Mouse (Mus musculus): ENCODE measurements around the gene Flad1. TPM values are rescaled to one million over a fixed set of nuclear protein-coding genes. Genes with fewer than 3 reads are reported as not detected.

The Flad1 gene
- total and polyA plus RNA-seq, 2 experiments from 2014 or later, result 50.8 to 79.3 TPM

DNA sequence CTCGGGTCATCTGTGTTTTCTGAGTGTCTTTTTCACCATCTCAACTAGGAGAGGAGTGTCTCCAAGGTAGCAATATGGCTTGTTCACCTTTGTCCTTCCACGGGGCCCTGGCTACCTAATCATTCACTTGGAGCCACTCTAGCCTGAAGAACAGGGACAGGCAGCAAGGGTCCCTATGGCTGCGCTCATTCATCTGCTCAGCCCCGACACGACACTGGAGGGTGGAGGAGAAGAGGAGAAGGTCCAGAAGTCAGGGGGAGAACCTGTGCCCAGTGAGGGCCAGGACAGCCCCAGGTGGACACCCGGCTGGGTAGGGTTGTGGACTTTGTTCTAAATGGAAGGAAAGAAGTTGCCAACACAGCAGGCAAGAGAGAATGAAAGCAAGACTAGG, 56.2 kb downstream of the Flad1 start:
- no peak overlapping the region for H3K9ac ChIP-seq (replicated peaks; ENCODE audit: low read depth, low read length)
- no peaks in the 10 kb centered on the region for H3K36me3 ChIP-seq (replicated peaks; ENCODE audit: control insufficient read depth, insufficient read depth, low read length)
- no peak for ATAC-seq (ENCODE audit: insufficient read depth, low read depth)
- WGBS, result 70% methylated on average over 6 of the region's 6 CpGs
- TF ChIP-seq EP300 (IDR thresholded peaks at IDR 0.05; ENCODE audit: low read depth) (no peak), CTCF (IDR thresholded peaks at IDR 0.05; ENCODE audit: low read depth) (no peak)
- H3K27me3 ChIP-seq (ENCODE audit: control insufficient read depth, insufficient read depth, low read length), result peaks cover 25% of the 10 kb centered on the region; the same call in 1 of the 2 replicates
- H3K9me3 ChIP-seq (replicated peaks; ENCODE audit: control insufficient read depth, low read length), result no peaks in the 10 kb centered on the region
- no peak for DNase-seq (ENCODE audit: low spot score)
- H3K4me2 ChIP-seq (ENCODE audit: low read depth, low read length), result no peak overlapping the region
- H3K4me3 ChIP-seq (ENCODE audit: low read depth, low read length), result no peak overlapping the region
- H3K4me1 ChIP-seq (ENCODE audit: control insufficient read depth, insufficient read depth), result peaks cover 2% of the 10 kb centered on the region; the same call in 1 of the 2 replicates
- H3K27ac ChIP-seq (ENCODE audit: low read depth), result peak overlapping the region; percentile 58

DNA sequence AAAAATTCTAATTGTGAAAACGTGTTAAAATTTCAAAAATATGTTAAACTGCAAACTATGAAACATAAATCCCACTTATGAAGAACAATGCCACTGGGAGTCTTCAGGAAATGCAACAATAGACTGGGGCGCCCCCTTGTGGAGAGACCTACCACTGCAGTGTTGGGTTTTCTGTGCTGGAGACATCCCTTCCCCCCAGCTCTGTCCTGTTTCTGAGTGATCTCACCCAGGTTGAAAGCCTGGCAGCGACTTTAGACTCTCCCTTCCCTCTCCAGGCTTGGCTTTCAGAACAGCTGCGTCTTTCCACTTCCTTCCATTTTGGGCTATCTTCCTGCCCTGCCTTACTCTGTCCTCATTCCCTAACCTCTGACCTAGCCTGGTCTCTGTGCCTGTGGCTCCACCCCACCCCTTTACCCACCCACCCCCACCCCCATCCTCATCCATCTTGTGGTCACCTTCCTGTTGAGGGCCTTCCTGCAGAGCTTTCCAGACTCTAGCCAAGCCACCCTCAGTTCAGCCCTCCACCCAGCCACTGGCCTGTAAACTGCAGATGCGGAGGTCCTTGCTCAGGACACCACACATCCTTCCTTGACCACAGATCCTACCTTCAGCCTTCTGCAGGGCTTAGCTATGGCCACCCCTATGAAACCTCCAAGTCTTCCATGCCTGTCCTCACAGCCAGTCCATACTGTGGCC, 56.7 kb downstream of the Flad1 start:
- peak; percentile 67 for ATAC-seq (ENCODE audit: insufficient read depth, low read depth)
- Histone ChIP-seq H3K36me3 (replicated peaks; ENCODE audit: control insufficient read depth, insufficient read depth, low read length) (no peaks in the 10 kb centered on the region), H3K9me3 (replicated peaks; ENCODE audit: control insufficient read depth, low read length) (no peaks in the 10 kb centered on the region), H3K4me2 (ENCODE audit: low read depth, low read length) (no peak overlapping the region), H3K4me1 (ENCODE audit: control insufficient read depth, insufficient read depth) (peaks cover 7% of the 10 kb centered on the region; the same call in 1 of the 2 replicates), H3K27ac (ENCODE audit: low read depth) (peak overlapping the region; percentile 58), H3K9ac (replicated peaks; ENCODE audit: low read depth, low read length) (no peak overlapping the region), H3K4me3 (ENCODE audit: low read depth, low read length) (no peak overlapping the region), H3K27me3 (ENCODE audit: control insufficient read depth, insufficient read depth, low read length) (peaks cover 29% of the 10 kb centered on the region; the same call in 1 of the 2 replicates)
- TF ChIP-seq CTCF (IDR thresholded peaks at IDR 0.05; ENCODE audit: low read depth) (peak; percentile 86), EP300 (IDR thresholded peaks at IDR 0.05; ENCODE audit: low read depth) (no peak)
- DNase-seq (ENCODE audit: low spot score), result peak; percentile 71
- WGBS, result 14% methylated on average over 5 of the region's 5 CpGs

DNA sequence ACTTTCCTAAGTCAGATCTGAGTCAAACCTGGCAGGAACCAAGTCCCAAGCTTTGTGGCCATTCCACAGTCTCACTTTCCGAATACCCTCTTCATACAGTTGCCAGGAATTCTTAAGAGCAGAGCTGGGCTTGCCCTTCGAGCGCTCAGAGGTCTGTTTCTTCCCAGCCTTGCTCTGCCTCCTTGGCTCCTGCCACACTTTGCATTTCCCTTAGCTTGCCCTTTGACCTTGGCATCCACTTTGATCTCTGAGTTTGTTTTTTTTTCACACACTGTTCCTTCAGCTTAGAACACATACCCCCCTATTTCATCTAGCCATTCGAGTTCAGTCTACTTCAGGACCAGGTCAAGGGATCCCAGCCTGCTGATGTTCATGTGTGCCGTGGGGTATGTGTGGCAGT, 60.4 kb downstream of the Flad1 start:
- H3K27ac ChIP-seq (ENCODE audit: low read depth), result no peak overlapping the region
- peaks cover 42% of the 10 kb centered on the region for H3K27me3 ChIP-seq (ENCODE audit: control insufficient read depth, insufficient read depth, low read length)
- no peak overlapping the region for H3K9ac ChIP-seq (replicated peaks; ENCODE audit: low read depth, low read length)
- DNase-seq (ENCODE audit: low spot score), result no peak
- H3K4me3 ChIP-seq (ENCODE audit: low read depth, low read length), result no peak overlapping the region
- H3K4me1 ChIP-seq (ENCODE audit: control insufficient read depth, insufficient read depth), result peaks cover 7% of the 10 kb centered on the region; the same call in 1 of the 2 replicates
- H3K36me3 ChIP-seq (replicated peaks; ENCODE audit: control insufficient read depth, insufficient read depth, low read length), result no peaks in the 10 kb centered on the region; the same call in 1 of the 2 replicates
- no peak for ATAC-seq (ENCODE audit: insufficient read depth, low read depth)
- TF ChIP-seq EP300 (IDR thresholded peaks at IDR 0.05; ENCODE audit: low read depth) (no peak), CTCF (IDR thresholded peaks at IDR 0.05; ENCODE audit: low read depth) (no peak)
- 74% methylated on average over 5 of the region's 5 CpGs for WGBS
- H3K9me3 ChIP-seq (replicated peaks; ENCODE audit: control insufficient read depth, low read length), result no peaks in the 10 kb centered on the region
- no peak overlapping the region for H3K4me2 ChIP-seq (ENCODE audit: low read depth, low read length)

Other genes with a start within 250 kb of the Flad1 start
- 22.7 and 24.7 TPM in 2 replicates for gene Clk2, start 247.1 kb downstream of the Flad1 start, total RNA-seq (2014; rRNA removed; ENCODE audit: low replicate concordance)
- 8.2 and 8.5 TPM in 2 replicates for gene Clk2, start 247.1 kb downstream of the Flad1 start, polyA plus RNA-seq (2015; fragmentation: Nextera tagmentation; extraction: Ambion mirVana)
- 54.4 and 60.7 TPM in 2 replicates for gene Scamp3, start 234.4 kb downstream of the Flad1 start, total RNA-seq (2014; rRNA removed; ENCODE audit: low replicate concordance)
- gene Scamp3, start 234.4 kb downstream of the Flad1 start, polyA plus RNA-seq (2015; fragmentation: Nextera tagmentation; extraction: Ambion mirVana), result 65.9 and 70.3 TPM in 2 replicates
- gene Fam189b, start 228.7 kb downstream of the Flad1 start, total RNA-seq (2014; rRNA removed; ENCODE audit: low replicate concordance), result 2.1 and 2.2 TPM in 2 replicates
- 5.6 and 5.7 TPM in 2 replicates for gene Fam189b, start 228.7 kb downstream of the Flad1 start, polyA plus RNA-seq (2015; fragmentation: Nextera tagmentation; extraction: Ambion mirVana)
- gene Gba, start 208.9 kb downstream of the Flad1 start, total RNA-seq (2014; rRNA removed; ENCODE audit: low replicate concordance), result 36.2 and 36.4 TPM in 2 replicates
- 20.1 and 20.8 TPM in 2 replicates for gene Gba, start 208.9 kb downstream of the Flad1 start, polyA plus RNA-seq (2015; fragmentation: Nextera tagmentation; extraction: Ambion mirVana)
- gene Thbs3, start 196.7 kb downstream of the Flad1 start, total RNA-seq (2014; rRNA removed; ENCODE audit: low replicate concordance), result 21.4 and 26.4 TPM in 2 replicates
- 16.4 and 17.4 TPM in 2 replicates for gene Thbs3, start 196.7 kb downstream of the Flad1 start, polyA plus RNA-seq (2015; fragmentation: Nextera tagmentation; extraction: Ambion mirVana)
- gene Mtx1, start 184.8 kb downstream of the Flad1 start, total RNA-seq (2014; rRNA removed; ENCODE audit: low replicate concordance), result 101 and 247 TPM in 2 replicates
- 96.7 and 99.3 TPM in 2 replicates for gene Mtx1, start 184.8 kb downstream of the Flad1 start, polyA plus RNA-seq (2015; fragmentation: Nextera tagmentation; extraction: Ambion mirVana)
- gene Muc1, start 182.8 kb downstream of the Flad1 start, total RNA-seq (2014; rRNA removed; ENCODE audit: low replicate concordance), result 9.3 TPM in 1 of 2 replicates, not detected in the other
- 0.20 and 0.69 TPM in 2 replicates for gene Muc1, start 182.8 kb downstream of the Flad1 start, polyA plus RNA-seq (2015; fragmentation: Nextera tagmentation; extraction: Ambion mirVana)
- 41.8 and 76.1 TPM in 2 replicates for gene Krtcap2, start 165.9 kb downstream of the Flad1 start, total RNA-seq (2014; rRNA removed; ENCODE audit: low replicate concordance)
- 192 and 216 TPM in 2 replicates for gene Krtcap2, start 165.9 kb downstream of the Flad1 start, polyA plus RNA-seq (2015; fragmentation: Nextera tagmentation; extraction: Ambion mirVana)
- gene Trim46, start 165.6 kb downstream of the Flad1 start, total RNA-seq (2014; rRNA removed; ENCODE audit: low replicate concordance), result 0.08 and 0.62 TPM in 2 replicates
- 0.44 and 0.45 TPM in 2 replicates for gene Trim46, start 165.6 kb downstream of the Flad1 start, polyA plus RNA-seq (2015; fragmentation: Nextera tagmentation; extraction: Ambion mirVana)
- 271 and 450 TPM in 2 replicates for gene Dpm3, start 152.5 kb downstream of the Flad1 start, total RNA-seq (2014; rRNA removed; ENCODE audit: low replicate concordance)
- gene Dpm3, start 152.5 kb downstream of the Flad1 start, polyA plus RNA-seq (2015; fragmentation: Nextera tagmentation; extraction: Ambion mirVana), result 80.3 and 85.9 TPM in 2 replicates
- gene Slc50a1, start 141.3 kb downstream of the Flad1 start, total RNA-seq (2014; rRNA removed; ENCODE audit: low replicate concordance), result 33.7 and 54.2 TPM in 2 replicates
- gene Slc50a1, start 141.3 kb downstream of the Flad1 start, polyA plus RNA-seq (2015; fragmentation: Nextera tagmentation; extraction: Ambion mirVana), result 50.7 and 52.0 TPM in 2 replicates
- gene Efna1, start 130.7 kb downstream of the Flad1 start, total RNA-seq (2014; rRNA removed; ENCODE audit: low replicate concordance), result 43.1 and 46.2 TPM in 2 replicates
- 37.2 and 38.4 TPM in 2 replicates for gene Efna1, start 130.7 kb downstream of the Flad1 start, polyA plus RNA-seq (2015; fragmentation: Nextera tagmentation; extraction: Ambion mirVana)
- gene Efna3, start 88.9 kb downstream of the Flad1 start, total RNA-seq (2014; rRNA removed; ENCODE audit: low replicate concordance), result not detected in 2 replicates
- gene Efna3, start 88.9 kb downstream of the Flad1 start, polyA plus RNA-seq (2015; fragmentation: Nextera tagmentation; extraction: Ambion mirVana), result 0.12 and 0.44 TPM in 2 replicates
- 2.7 and 7.2 TPM in 2 replicates for gene Efna4, start 73.8 kb downstream of the Flad1 start, total RNA-seq (2014; rRNA removed; ENCODE audit: low replicate concordance)
- 2.6 and 3.5 TPM in 2 replicates for gene Efna4, start 73.8 kb downstream of the Flad1 start, polyA plus RNA-seq (2015; fragmentation: Nextera tagmentation; extraction: Ambion mirVana)
- gene Adam15, start 61.9 kb downstream of the Flad1 start, total RNA-seq (2014; rRNA removed; ENCODE audit: low replicate concordance), result 99.0 and 115 TPM in 2 replicates
- 72.3 and 82.2 TPM in 2 replicates for gene Adam15, start 61.9 kb downstream of the Flad1 start, polyA plus RNA-seq (2015; fragmentation: Nextera tagmentation; extraction: Ambion mirVana)
- 0.39 TPM in 1 of 2 replicates, not detected in the other for gene Dcst2, start 49.9 kb downstream of the Flad1 start, total RNA-seq (2014; rRNA removed; ENCODE audit: low replicate concordance)
- 0.07 TPM in 1 of 2 replicates, not detected in the other for gene Dcst2, start 49.9 kb downstream of the Flad1 start, polyA plus RNA-seq (2015; fragmentation: Nextera tagmentation; extraction: Ambion mirVana)
- gene Dcst1, start 46.6 kb downstream of the Flad1 start, total RNA-seq (2014; rRNA removed; ENCODE audit: low replicate concordance), result 0.50 TPM in 1 of 2 replicates, not detected in the other
- gene Dcst1, start 46.6 kb downstream of the Flad1 start, polyA plus RNA-seq (2015; fragmentation: Nextera tagmentation; extraction: Ambion mirVana), result 0.10 and 0.29 TPM in 2 replicates
- gene Zbtb7b, start 17.1 kb downstream of the Flad1 start, total RNA-seq (2014; rRNA removed; ENCODE audit: low replicate concordance), result 13.8 and 18.4 TPM in 2 replicates
- 2.4 and 2.6 TPM in 2 replicates for gene Zbtb7b, start 17.1 kb downstream of the Flad1 start, polyA plus RNA-seq (2015; fragmentation: Nextera tagmentation; extraction: Ambion mirVana)
- gene Lenep, start 9.1 kb downstream of the Flad1 start, total RNA-seq (2014; rRNA removed; ENCODE audit: low replicate concordance), result not detected in 2 replicates
- gene Lenep, start 9.1 kb downstream of the Flad1 start, polyA plus RNA-seq (2015; fragmentation: Nextera tagmentation; extraction: Ambion mirVana), result not detected in 2 replicates
- 83.7 and 100 TPM in 2 replicates for gene Cks1b, start 6.5 kb upstream of the Flad1 start, total RNA-seq (2014; rRNA removed; ENCODE audit: low replicate concordance)
- gene Cks1b, start 6.5 kb upstream of the Flad1 start, polyA plus RNA-seq (2015; fragmentation: Nextera tagmentation; extraction: Ambion mirVana), result 127 and 129 TPM in 2 replicates
- 82.1 and 125 TPM in 2 replicates for gene Shc1, start 6.6 kb upstream of the Flad1 start, total RNA-seq (2014; rRNA removed; ENCODE audit: low replicate concordance)
- 35.0 and 35.8 TPM in 2 replicates for gene Shc1, start 6.6 kb upstream of the Flad1 start, polyA plus RNA-seq (2015; fragmentation: Nextera tagmentation; extraction: Ambion mirVana)
- gene Pygo2, start 18.3 kb upstream of the Flad1 start, total RNA-seq (2014; rRNA removed; ENCODE audit: low replicate concordance), result 24.1 and 49.8 TPM in 2 replicates
- 9.6 and 10.4 TPM in 2 replicates for gene Pygo2, start 18.3 kb upstream of the Flad1 start, polyA plus RNA-seq (2015; fragmentation: Nextera tagmentation; extraction: Ambion mirVana)
- gene Pbxip1, start 24.8 kb upstream of the Flad1 start, total RNA-seq (2014; rRNA removed; ENCODE audit: low replicate concordance), result 73.2 and 81.0 TPM in 2 replicates
- 75.7 and 84.4 TPM in 2 replicates for gene Pbxip1, start 24.8 kb upstream of the Flad1 start, polyA plus RNA-seq (2015; fragmentation: Nextera tagmentation; extraction: Ambion mirVana)
- gene Pmvk, start 42.7 kb upstream of the Flad1 start, total RNA-seq (2014; rRNA removed; ENCODE audit: low replicate concordance), result 26.2 and 38.0 TPM in 2 replicates
- 50.7 and 52.9 TPM in 2 replicates for gene Pmvk, start 42.7 kb upstream of the Flad1 start, polyA plus RNA-seq (2015; fragmentation: Nextera tagmentation; extraction: Ambion mirVana)
- gene Kcnn3, start 108.3 kb upstream of the Flad1 start, total RNA-seq (2014; rRNA removed; ENCODE audit: low replicate concordance), result 4.7 and 4.9 TPM in 2 replicates
- gene Kcnn3, start 108.3 kb upstream of the Flad1 start, polyA plus RNA-seq (2015; fragmentation: Nextera tagmentation; extraction: Ambion mirVana), result 1.5 TPM in 2 replicates

Data from heart, postnatal 0 days (tissue).